Mouse (Mus musculus): ENCODE results near the gene Ankrd35.

DNA sequence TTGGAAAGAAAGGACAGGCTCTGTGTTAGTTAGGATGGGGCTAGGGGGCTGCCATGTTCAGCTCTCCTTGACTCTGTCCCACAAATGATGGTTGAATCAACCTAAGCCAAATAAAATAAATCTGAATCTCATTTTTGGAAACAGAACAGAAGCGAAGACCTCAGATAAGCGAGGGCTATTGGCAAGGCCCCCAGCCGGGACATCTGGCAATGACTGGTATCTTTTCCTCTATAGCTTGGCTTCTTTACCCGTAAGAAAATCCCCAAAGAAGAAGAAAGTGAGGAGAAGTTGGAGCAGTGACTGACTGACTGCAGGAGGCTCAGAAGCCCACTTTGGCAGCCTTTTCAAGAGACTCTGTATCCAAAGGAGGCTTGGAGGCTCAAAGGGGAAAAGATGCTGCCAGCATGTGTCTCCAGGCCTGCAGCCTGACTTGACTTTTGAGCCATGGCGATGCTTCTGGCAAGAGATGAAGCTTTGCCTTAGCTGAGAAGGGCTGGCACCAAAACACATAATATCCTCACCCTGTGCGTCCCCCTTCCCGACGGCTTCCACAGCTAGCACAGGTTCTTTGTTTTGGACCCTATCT, 7.1 kb upstream of the Ankrd35 start:
- TF ChIP-seq CTCF (IDR thresholded peaks at IDR 0.05; ENCODE audit: borderline replicate concordance, insufficient read depth, low read length): no peak
- TF ChIP-seq POLR2A (IDR thresholded peaks at IDR 0.05; ENCODE audit: low read depth, low read length): no peak
